Mouse (Mus musculus): ENCODE data around the gene Iapp.
"Not testable (repeated sequence)": the region's sequence is repeated elsewhere in the genome, so short reads cannot be mapped to it uniquely, and the experiment has no call there.

Gene Iapp

DNA sequence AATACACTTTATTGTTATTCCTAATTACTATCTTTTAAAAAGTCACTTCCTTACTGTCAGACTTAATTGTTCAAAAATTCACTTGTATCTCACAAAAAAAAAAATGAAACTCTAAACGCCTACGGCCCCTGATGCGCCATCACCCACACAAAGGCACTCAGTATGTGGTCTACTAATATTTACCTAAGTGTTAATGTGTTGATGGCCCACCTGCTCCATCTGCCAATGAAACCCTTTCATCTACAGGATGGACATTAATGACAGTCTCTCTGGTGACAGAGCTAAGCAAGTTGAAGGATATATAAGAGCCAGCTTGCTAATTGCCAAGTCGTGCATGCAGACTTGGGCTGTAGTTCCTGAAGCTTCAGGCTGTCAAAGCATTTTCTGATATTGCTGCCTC, at the start of gene Iapp:
Iapp (plus strand) TSS at position 326 of the 400 bp plus-strand sequence.
- DNase-seq (ENCODE audit: low read depth, low spot score): no peak

GRCm38 (mm10) chr6:142250738-142251307, 47.4 kb upstream of the Iapp start:
- not testable (repeated sequence) for DNase-seq (ENCODE audit: low read depth, low spot score)

- peak; percentile 2 for DNase-seq (ENCODE audit: low read depth, low spot score)
Observed at GRCm38 (mm10) chr6:142275721-142276442, 22.3 kb upstream of the Iapp start.

- DNase-seq (ENCODE audit: low read depth, low spot score): no peak
Observed at GRCm38 (mm10) chr6:142289413-142290118, 8.7 kb upstream of the Iapp start.

- DNase-seq (ENCODE audit: low read depth, low spot score): no peak
Observed at GRCm38 (mm10) chr6:142305076-142305475, 6.9 kb downstream of the Iapp start.

DNA sequence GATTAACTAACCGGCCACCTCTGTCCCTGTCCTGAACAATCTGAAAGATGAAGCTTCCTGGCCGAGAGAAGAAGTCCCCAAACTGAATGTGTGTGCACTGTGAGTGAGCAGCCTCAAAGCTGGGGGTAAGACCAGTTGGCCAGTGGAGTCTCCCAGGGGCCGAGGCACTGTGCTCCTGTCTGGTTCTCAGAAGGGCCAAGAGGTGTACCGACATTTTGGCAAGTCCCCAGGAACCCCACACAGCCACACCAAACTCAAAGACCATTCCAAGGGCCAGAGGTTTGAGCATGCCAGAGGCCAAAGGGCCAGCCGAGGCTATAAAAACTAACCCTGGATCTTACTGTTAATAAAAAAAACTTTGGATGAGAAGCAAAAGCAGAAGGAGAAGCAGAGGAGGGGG, 16.1 kb downstream of the Iapp start:
- DNase-seq (ENCODE audit: low read depth, low spot score): no peak

GRCm38 (mm10) chr6:142317106-142317505, 18.9 kb downstream of the Iapp start:
- DNase-seq (ENCODE audit: low read depth, low spot score): no peak

DNA sequence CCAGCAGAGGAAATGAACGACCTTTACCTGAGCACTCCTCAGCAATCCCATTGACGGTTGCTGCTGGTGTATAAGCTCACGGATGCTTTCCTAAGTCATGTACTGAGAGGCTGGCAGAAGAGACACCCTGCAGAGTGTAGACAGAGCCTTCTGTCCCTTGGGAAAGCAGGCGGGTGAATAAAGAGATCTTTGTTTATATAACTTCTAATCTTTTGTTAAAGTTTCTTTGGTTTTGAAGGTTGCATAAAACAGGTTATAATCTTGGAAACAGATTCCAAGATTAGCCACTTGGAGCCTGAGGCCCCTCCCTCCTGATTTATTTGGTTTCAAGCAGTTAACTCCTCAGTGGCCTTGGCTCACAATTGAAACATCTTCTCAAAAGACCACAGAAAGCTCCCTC, 24.7 kb downstream of the Iapp start, which contains the start of gene Slco1a5:
Slco1a5 (minus strand) TSS at position 101 of the 400 bp plus-strand sequence.
- DNase-seq (ENCODE audit: low read depth, low spot score): no peak

GRCm38 (mm10) chr6:142326598-142326997, 28.4 kb downstream of the Iapp start:
- no peak for DNase-seq (ENCODE audit: low read depth, low spot score)

- DNase-seq (ENCODE audit: low read depth, low spot score): no peak
Observed at GRCm38 (mm10) chr6:142329201-142329600, 31.0 kb downstream of the Iapp start.

DNA sequence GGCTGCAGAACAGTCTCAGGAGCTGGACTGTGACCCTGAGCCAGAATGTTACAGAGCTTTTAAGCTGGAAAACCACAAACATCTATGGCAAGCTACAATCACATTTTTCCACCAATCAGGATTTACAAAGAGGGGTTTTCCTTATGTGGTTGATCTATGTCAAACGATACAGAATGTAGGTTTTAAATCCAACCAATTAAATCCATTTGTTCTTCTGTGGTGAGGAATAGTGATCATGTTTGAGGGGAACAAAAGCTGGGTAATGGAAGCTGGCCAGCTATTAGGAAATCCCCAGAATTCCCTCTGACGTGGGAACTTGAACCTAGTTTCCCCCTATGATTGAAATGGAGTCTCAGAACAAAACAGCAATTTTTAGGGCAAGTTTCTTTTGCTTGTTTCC, 40.7 kb downstream of the Iapp start:
- DNase-seq (ENCODE audit: low read depth, low spot score): no peak

DNA sequence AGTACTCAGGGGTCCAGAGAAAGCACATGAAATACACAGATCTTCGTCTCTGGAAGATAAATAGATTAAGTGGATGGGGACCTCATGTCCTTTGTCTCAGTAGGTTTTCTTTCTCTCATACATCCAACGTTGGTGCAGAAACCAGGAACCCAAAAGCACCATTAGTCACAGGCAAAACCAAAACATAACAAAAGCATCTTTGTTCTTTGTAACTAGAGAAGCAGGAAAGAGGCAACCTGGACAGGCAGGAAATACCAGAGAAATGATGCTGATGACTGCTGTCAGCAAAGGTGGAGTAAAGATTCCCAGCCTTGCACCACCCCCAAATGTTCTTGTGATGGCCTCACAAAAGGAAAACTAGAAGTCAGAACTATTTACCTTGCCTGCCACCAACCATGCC, 41.4 kb downstream of the Iapp start:
- no peak for DNase-seq (ENCODE audit: low read depth, low spot score)

DNA sequence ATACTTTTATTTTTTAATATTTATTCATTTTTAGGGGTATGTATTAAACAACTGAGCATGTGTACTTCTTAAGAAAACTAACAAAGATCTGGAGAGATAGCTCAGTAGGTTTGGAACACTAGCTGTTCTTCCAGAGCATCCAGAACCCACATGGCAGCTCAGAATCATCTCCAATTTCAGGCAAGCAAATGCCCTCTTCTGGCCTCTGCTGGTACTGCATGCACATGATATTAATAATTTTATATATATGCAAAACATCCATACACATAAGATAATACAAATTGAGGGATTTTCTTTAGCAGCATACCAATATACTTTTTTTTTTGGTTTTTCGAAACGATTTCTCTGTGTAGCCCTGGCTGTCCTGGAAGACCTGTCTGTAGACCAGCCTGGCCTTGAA, 45.3 kb downstream of the Iapp start:
- peak; percentile 31 for DNase-seq (ENCODE audit: low read depth, low spot score)

GRCm38 (mm10) chr6:142345440-142346038, 47.3 kb downstream of the Iapp start, which contains the start of gene Pyroxd1:
Gene Pyroxd1 (plus strand): TSS chr6:142345654.
- DNase-seq (ENCODE audit: low read depth, low spot score): peak; percentile 82

- no peak for DNase-seq (ENCODE audit: low read depth, low spot score)
Observed at GRCm38 (mm10) chr6:142346181-142347110, 48.2 kb downstream of the Iapp start.

- DNase-seq (ENCODE audit: low read depth, low spot score): no peak
Observed at GRCm38 (mm10) chr6:142347431-142348385, 49.5 kb downstream of the Iapp start.

DNA sequence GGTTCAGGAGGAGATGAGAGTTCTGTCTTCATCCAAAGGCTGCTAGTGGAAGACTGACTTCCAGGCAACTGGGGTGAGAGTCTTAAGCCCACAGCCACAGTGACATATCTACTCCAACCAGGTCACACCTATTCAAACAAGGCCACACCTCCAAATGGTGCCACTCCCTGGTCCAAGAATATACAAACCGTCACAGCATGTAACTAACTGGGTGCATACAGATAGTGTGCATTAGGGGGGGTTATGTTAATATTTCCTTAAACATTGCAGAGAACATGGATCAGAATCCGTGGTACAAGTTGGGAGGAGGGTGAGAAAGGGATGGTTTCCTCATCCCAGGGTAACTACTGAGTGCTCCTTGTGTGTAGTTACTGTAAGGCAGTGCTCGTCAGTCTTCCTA, 53.9 kb downstream of the Iapp start:
- not testable (repeated sequence) for DNase-seq (ENCODE audit: low read depth, low spot score)

Data from embryo, embryonic 11.5 days (tissue).